Mouse (Mus musculus): ENCODE data around the gene Cox10.

- TF ChIP-seq POLR2A (IDR thresholded peaks at IDR 0.05; ENCODE audit: low read depth, low read length) (no peak), CTCF (IDR thresholded peaks at IDR 0.05; ENCODE audit: borderline replicate concordance, insufficient read depth, low read length) (no peak)
These were observed 35.8 kb upstream of the Cox10 start for GRCm38 (mm10) chr11:64115101-64115500.
